Mouse (Mus musculus) R1 (cell line): Measurements from ENCODE around the gene Nr1h3.
A peak's percentile ranks its signal among the peaks of the same experiment; 100 is the strongest.

Experiments
- DNase-seq: peaks from one replicate; pipeline ENCODE4 v3.0.0-alpha.2; 2018; ENCODE audit warnings: low read depth, low spot score

Gene Nr1h3

DNA sequence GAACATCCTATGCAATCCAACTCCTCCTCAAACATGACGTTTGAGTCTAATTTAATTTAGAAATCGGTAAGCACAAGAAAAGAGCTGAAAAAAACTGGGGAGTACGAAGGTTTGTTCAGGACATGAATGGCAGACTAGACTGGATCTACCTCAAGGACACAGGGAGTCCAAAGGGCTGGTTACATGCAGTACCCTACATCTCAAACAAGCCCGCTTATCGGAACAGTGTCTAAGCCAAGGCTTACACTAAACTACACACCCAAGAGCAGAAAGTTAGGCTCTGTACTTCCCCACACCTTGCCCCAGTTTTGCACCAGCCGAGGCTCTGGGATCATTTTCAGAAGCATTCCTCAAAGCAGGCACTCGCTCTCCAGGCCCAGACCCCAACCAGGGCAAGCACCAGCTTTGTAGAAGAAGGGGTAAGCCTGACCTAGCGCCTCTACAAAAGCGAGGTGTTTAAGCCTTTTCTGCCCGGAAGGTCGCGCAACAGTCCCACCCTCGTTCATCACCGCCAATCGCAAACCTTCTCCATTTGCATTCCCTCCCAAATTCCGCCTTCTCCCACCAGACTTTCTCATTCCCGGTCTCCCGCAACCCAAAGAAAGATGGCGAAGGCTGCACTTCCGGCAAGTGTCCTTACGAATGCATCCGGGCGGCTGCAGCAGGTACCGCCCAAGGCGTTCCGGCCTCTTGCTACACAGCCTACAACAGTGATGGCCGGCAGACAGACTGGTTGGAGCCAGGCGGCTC, at the start of gene Nr1h3, which contains the start of gene Acp2:
Gene Nr1h3 (minus strand): TSS at position 613 of the 750 bp plus-strand sequence.
Gene Acp2 (plus strand): TSS at position 664 of the 750 bp plus-strand sequence.
- peak; percentile 98 for DNase-seq

- no peak for DNase-seq
These were observed 49.4 kb upstream of the Nr1h3 start for GRCm38 (mm10) chr2:91252001-91252400.

- DNase-seq = no peak
These were observed 45.7 kb upstream of the Nr1h3 start for GRCm38 (mm10) chr2:91248366-91248765.

DNA sequence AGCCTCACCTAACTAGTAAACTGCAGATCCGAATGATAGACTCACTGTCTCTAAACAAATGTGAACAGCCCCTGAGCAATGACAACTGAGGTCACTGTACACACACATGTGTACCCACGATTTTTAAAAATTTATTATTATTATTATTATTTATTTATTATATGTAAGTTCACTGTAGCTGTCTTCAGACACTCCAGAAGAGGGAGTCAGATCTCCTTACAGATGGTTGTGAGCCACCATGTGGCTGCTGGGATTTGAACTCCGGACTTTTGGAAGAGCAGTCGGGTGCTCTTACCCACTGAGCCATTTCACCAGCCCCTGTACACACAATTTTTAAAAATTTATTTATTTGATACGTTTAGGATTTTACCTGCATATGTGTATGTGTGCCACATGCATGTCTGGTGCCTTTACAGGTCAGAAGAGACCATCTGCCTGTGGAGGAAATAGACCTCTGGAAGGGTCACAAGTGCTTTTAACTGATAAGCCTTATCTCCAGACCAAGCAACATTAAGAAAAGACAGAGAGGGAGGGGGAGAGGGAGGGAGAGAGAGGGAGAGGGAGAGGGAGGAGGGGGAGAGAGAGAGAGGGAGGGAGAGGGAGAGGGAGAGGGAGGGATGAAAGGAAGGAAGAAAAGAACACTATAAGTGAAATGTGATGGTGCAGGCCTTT, 42.1 kb upstream of the Nr1h3 start:
- no peak for DNase-seq

DNA sequence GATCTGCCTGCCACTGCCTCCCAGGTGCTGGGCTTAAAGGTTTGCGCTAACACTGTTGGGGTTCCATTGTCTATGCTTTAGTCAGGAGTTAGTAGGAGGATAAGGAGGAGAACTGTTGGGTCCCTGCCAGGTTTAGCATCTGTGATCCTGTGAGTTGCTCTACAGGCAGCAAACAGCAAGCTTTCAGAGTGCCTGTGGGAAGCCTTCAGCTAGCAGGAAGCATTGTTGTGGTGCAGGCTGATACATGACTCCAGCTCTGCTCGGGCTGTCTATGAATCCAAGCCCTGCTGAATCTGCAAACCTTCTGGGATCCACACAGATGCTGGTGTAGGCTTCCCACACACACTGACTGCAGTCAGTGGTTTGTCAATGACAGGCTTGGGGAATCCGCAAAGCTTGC, 40.8 kb upstream of the Nr1h3 start:
- DNase-seq = no peak

DNA sequence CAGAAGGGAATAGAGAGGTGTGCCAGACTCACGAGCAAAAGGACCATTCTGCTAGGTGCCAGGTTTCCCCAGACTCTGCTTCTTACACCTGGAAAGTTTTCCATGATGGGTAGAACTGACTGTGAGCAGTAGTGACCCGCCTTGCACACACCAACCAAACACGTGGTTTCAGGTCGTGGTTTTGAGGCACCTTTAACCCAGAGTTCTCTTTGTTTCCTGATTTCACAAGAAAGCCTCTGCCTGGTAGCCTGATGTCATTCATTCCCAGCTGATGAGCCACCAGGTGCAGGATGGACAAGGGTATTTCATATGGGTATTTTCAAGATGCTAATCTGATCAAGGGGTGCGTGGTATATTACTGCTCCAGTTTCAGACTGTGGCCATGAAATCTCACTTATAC, 39.9 kb upstream of the Nr1h3 start:
- DNase-seq = no peak

- DNase-seq = peak; percentile 59
These were observed 35.0 kb upstream of the Nr1h3 start for GRCm38 (mm10) chr2:91237511-91238080.

DNA sequence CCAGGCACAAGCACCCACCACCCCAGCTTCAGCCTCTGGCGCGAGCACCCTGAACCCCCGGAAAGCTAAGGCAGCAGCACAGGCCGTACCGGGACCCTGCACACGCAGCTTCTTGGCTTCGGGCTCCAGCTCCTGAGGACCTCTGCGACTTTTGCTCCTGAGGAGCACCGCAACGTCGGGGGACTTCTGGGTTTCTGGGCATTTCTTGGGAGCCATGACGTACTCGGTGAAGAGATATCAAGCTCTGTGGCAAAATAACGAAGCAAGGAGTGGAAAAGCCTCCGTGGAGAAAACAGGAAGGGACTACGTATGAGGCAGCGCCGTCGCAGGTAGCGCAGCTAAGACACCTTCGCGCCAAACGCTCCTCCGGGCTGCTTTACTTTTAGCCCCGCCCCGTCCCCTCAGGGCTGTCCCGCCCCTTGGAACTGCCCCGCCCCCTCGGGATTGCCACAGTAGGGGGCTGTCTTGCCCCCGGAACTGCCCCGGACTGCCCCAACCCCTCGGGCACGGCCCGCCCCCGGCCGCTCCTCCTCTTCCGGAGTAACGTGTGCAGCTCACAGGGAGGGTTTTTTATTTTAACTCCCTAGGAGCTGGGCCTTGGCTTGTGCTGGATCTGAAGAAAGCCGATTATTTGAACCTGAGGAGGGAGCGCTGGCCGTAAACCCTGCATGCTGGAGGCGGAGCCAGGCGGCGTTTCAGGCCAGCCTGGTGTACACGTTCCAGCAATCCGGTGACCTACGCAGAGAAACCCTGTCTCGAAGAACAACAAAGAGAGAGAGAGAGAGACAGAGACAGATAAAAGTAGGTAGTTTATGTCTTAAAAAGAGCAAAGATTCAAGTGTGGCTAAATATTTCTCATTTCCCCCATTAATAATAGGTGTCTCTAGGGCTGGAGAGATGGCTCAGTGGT, 34.2 kb upstream of the Nr1h3 start, which contains the start of gene Ddb2:
Gene Ddb2 (minus strand): TSS at position 382 of the 910 bp plus-strand sequence.
- DNase-seq = peak; percentile 98

GRCm38 (mm10) chr2:91229735-91230134, 27.1 kb upstream of the Nr1h3 start:
- no peak for DNase-seq

- no peak for DNase-seq
These were observed 21.0 kb upstream of the Nr1h3 start for GRCm38 (mm10) chr2:91223614-91224013.

DNA sequence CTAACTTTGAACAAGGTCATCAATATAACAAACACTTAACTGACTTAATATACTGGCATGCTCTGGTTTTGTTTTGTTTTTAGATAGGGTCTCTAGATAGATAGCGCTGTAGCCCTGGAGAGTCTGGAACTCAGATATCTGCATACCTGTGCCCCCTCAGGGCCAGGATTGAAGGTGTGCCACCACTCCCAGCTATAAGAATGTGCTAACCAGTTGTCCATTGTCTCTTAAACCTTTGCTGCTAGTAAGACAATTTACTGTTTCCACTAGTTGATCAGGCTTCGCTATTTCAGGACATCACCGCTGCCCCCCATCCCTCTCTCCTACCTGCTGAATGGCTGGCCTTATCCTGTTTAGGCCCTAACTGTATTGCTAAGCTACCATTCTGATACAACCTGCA, 17.9 kb upstream of the Nr1h3 start:
- peak; percentile 61 for DNase-seq

DNA sequence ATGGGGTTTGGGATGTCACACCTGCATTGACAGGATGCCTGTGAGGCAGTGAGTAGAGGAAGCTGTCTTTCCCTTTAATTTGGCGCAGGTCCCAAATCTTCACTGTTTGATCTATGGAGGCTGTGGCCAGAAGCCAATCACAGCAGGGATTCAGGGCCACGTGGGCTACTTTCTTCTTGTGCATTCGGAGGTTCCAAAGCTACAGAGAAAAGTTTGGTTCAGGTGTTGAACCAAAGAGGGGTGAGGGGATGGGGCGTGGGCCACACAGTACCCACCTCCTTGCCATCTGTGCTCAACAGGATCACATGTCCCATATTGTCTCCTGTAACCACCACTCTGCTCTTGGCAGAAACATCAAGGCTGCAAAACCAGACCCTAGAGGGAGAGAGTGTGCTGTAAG, 14.4 kb upstream of the Nr1h3 start:
- DNase-seq = peak; percentile 21

DNA sequence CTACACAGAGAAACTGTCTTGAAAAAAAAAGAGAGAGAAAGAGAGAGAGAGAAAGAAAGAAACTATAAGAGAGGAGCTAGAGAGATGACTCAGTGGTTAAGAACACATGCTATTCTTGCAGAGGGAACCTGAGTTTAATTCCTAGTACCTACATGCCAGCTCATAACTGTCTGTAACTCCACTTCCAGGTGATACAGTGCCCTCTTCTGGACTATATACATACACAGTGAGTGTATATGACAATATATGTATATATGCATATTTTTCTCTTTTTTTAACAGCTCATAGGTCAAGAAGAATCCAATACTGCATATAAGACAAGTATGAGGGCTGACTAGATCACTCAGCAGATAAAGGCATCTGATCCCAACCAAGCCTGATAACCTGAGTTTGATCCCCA, 10.7 kb upstream of the Nr1h3 start:
- DNase-seq = no peak

DNA sequence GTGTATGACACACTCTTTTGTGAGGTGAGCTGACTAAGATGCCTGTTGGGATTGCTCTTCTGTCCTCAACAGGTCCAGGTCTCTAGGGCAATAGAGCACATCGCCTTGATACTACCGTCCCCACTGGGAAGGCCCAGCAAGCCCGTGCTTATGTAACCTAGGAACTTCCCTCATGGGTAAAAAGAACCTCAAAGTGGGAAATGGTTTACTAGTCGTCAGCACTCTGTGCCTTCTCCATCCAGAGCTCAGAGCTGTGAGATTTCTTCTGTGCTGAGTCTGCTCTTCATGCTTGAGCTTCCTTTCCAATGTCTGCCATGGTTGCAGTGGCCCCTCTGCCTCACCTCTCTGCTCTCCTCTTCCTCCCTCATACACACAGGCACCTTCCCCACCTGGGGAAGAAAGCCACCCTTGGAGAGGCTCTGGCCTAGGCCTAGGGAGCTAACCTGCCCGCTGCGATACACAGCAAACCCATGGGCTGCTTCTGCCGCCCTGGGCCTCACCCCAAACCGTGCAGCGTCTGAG, 3.7 kb upstream of the Nr1h3 start:
- DNase-seq = no peak

DNA sequence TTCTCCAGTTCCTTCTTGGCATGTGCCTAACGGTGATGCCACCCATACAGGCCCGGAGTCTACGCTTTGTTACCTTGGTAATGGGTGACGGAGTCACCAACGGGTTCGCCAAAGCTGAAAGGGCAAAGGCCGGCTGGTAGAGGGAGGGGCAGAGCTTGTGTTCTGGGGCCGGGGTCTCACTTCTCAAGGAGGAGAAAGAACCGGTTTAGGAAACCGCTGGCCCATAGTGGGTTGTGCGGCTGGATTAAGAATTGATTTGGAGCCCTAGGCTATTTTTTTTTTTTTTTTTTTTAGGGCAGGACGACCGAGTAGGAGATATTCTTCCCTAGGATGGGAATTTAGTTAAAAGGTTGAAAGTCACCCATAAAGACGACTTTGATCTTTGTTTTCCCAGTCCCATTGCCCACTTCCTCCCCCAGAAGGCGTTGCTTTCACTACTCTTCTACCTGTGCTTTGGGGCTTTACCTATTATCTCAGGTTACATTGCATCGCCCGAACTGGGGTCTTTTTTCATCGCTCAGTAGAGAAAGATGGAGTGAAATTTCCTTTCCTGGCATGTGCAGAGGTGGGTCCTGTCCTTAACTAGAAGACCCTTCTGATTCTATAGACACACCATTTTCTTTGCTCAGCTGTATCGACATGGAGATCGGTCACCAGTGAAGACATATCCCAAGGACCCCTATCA, 480 bp upstream of the Nr1h3 start:
- DNase-seq = no peak

DNA sequence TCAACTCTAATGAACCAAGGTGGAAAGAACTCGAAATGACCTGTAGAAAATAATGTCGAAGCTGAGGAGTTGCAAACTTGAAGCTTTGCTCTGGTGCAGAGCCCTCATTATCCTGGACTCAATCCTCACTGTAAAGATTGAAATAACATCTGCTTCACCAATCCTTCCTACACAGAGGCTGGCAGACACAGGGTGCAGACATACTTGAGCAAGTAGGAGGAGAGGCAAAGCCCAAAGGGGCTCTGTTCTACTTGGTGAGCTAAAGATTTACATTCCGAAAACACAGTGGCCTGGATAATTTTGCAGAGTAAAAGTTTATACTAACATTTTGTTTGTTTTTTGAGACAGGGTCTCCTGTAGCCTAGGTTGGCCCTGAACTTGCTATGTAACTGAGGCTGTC, 3.7 kb downstream of the Nr1h3 start:
- no peak for DNase-seq

DNA sequence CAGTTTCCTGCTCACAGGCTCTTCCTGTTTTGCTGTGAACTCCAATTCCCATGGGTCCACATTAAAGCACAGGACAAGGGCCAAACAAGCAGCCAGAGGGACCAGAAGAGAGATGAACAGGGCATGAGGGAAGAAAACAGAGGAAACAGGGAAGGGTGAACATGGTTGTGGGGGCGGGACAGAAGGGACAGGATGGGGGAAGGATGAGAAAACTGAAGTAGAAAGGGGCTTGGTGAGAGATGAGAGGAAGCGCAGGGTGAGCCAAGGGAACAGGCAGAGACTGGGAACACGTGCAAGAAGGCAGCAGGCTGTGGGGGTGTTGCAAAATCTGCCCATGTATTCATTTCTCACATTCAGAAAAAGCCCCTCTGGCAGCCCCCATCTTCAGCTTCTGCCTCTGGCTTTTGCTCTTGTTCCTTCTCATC, 6.0 kb downstream of the Nr1h3 start:
- DNase-seq = no peak

DNA sequence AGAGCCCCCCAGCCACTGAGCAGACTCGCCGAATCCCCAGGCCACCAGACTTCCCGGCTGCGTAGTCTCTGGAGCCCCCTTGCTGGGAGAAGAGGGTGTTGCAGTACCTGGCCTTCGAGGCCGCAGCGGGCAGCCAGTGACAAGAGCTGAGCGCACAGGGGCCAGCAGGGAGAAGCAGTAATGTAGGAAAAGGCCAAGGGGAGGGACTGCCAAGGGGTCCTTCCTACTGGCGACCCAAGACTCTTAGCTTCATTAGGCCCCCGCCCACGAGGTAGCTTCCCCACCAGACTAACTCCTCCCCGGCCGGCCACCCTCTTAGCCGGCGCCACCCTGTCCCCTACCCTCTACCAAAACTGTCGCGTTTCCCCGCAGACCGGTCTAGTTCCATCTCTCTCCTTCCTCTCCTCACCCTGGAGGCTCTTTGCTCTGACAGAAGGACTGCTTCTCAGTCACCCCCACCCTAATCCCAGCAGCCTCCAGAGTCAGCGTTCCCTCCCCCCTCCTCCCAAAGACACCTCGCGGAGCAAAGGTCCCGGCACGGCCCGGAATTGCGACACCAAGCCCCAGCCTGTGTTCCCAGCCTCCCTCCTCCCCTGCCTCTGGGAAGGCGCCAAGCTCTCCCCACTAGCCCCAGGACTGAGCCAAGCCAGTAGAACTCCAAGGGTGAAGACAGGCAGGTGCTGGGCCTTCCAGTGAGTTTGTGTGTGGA, 7.9 kb downstream of the Nr1h3 start:
- peak; percentile 59 for DNase-seq

DNA sequence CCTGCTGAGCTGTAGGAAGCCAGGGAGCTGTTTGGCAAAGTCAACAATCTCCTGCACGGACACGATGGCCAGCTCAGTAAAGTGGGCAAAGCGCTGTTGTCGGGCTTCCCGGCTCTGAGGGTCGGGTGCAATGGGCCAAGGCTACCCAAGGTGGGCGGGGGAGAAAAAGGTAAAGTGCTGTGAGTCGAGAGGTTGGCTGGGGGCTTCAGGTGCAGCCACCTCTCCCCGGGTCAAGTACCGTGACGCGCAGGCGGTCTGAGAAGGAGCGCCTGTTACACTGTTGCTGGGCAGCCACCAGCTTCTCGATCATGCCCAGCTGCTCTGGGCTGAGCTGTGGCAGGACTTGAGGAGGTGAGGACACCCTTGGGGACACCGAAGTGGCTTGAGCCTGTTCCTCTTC, 12.1 kb downstream of the Nr1h3 start:
- no peak for DNase-seq

GRCm38 (mm10) chr2:91187431-91187830, 15.2 kb downstream of the Nr1h3 start:
- no peak for DNase-seq
